Mouse (Mus musculus): ENCODE data around the gene Cog7.
A peak's percentile ranks its signal among the peaks of the same experiment; 100 is the strongest.

GRCm38 (mm10) chr7:121857177-121857884, 124.2 kb downstream of the Cog7 start:
- TF ChIP-seq POLR2A (IDR thresholded peaks at IDR 0.05; ENCODE audit: borderline replicate concordance, extremely low read depth, low read depth, low read length): no peak
- TF ChIP-seq CTCF (IDR thresholded peaks at IDR 0.05; ENCODE audit: insufficient read depth, low read length): 0 out of 2 replicates have a peak, but pooled peaks have one; percentile 19
